ENCODE assay signal across 16 mouse cellular contexts in the genomic region with DNA sequence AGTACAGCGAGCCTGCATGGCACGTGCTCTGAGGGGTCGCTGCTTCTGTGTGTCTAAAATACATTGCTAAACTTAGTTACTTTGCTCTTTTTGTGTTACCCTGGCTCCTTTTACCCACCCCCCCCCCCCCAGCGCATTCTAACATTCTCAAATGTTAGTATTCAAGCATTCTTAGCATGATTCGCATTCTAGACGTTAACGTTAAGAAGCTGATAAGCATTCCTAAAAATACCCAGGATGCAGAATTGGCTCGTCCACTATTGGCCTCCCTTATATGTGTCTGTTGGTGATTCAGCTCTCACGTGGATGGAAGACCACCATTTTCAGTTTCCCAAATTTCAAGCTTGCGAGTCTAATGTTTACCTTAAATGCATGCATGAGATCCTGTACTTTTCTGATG. TPM values are rescaled to one million over a fixed set of nuclear protein-coding genes. Genes with fewer than 3 reads are reported as not detected.
DNase-seq lines count a peak whose midpoint lies in the region; ATAC-seq and TF ChIP-seq lines count a peak whose summit lies in the region.
"Had no signal": no experiment of that assay in that cellular context is flagged by ENCODE, and none has a peak within 500 bp of the region (broad histone marks: within the 10 kb centered on the region; RNA-seq: fewer than 3 reads in every experiment).

No protein-coding gene starts in this region.

- intact Hi-C loops in heart, adult 2 months (cut with DNase I) = no loop called here

- H3K9me3 ChIP-seq in heart, embryonic 12.5 days (replicated peaks) = no peaks in the 10 kb centered on the region
- H3K9me3 ChIP-seq in kidney, embryonic 15.5 days (replicated peaks) = no peaks in the 10 kb centered on the region
- no peaks in the 10 kb centered on the region for H3K9me3 ChIP-seq in embryonic facial prominence, embryonic 11.5 days (replicated peaks; ENCODE audit: control insufficient read depth, low read length)
- H3K9me3 ChIP-seq in stomach, embryonic 15.5 days = no peaks in the 10 kb centered on the region
- H3K9me3 ChIP-seq: forebrain, embryonic 13.5 days had no signal

- no peak for TF ChIP-seq CTCF in heart, adult 2 months (IDR thresholded peaks at IDR 0.05)

- WGBS in heart, embryonic 12.5 days = 27% methylated on average over 10 of the region's 10 CpGs
- WGBS in heart, adult 2 months = 44% methylated on average over 10 of the region's 10 CpGs
- WGBS in kidney, embryonic 15.5 days = 78% methylated on average over 10 of the region's 10 CpGs
- 76% methylated on average over 10 of the region's 10 CpGs for WGBS in embryonic facial prominence, embryonic 11.5 days
- 52% methylated on average over 10 of the region's 10 CpGs for WGBS in stomach, embryonic 15.5 days

- TF ChIP-seq EP300 in heart, adult 2 months (IDR thresholded peaks at IDR 0.05; ENCODE audit: insufficient read depth, low read depth, low read length) = no peak

- peaks cover 77% of the 10 kb centered on the region for H3K4me1 ChIP-seq in heart, embryonic 12.5 days (replicated peaks)
- peaks cover 26% of the 10 kb centered on the region for H3K4me1 ChIP-seq in heart, adult 2 months (ENCODE audit: control insufficient read depth, insufficient read depth, low read length)
- H3K4me1 ChIP-seq in kidney, embryonic 15.5 days = peaks cover 44% of the 10 kb centered on the region
- no peaks in the 10 kb centered on the region; the same call in 1 of the 2 replicates for H3K4me1 ChIP-seq in embryonic facial prominence, embryonic 11.5 days (ENCODE audit: control insufficient read depth, insufficient read depth, low read length)
- H3K4me1 ChIP-seq in stomach, embryonic 15.5 days = 0 out of 2 replicates have a peak, but pooled peaks cover 19% of the 10 kb centered on the region

- H3K36me3 ChIP-seq in heart, embryonic 12.5 days = peaks cover 42% of the 10 kb centered on the region
- H3K36me3 ChIP-seq in heart, adult 2 months (ENCODE audit: control insufficient read depth, insufficient read depth, low read length) = peaks cover 6% of the 10 kb centered on the region
- H3K36me3 ChIP-seq in kidney, embryonic 15.5 days = no peaks in the 10 kb centered on the region
- H3K36me3 ChIP-seq in embryonic facial prominence, embryonic 11.5 days (replicated peaks; ENCODE audit: control insufficient read depth, insufficient read depth, low read depth, low read length) = no peaks in the 10 kb centered on the region
- H3K36me3 ChIP-seq in stomach, embryonic 15.5 days = no peaks in the 10 kb centered on the region

- TF ChIP-seq POLR2A in heart, adult 2 months (IDR thresholded peaks at IDR 0.05; ENCODE audit: insufficient read depth, low read depth, low read length) = no peak

- H3K4me3 ChIP-seq in heart, embryonic 12.5 days = no peak overlapping the region
- H3K4me3 ChIP-seq in heart, adult 2 months = no peak overlapping the region
- no peak overlapping the region for H3K4me3 ChIP-seq in kidney, embryonic 15.5 days (replicated peaks)
- no peak overlapping the region for H3K4me3 ChIP-seq in embryonic facial prominence, embryonic 11.5 days (ENCODE audit: low read depth, low read length)
- no peak overlapping the region for H3K4me3 ChIP-seq in stomach, embryonic 15.5 days (replicated peaks)
- H3K4me3 ChIP-seq: forebrain, embryonic 13.5 days had no signal

- H3K27me3 ChIP-seq in heart, embryonic 12.5 days (replicated peaks) = no peaks in the 10 kb centered on the region
- no peaks in the 10 kb centered on the region for H3K27me3 ChIP-seq in heart, adult 2 months (ENCODE audit: control insufficient read depth, insufficient read depth, low read length)
- no peaks in the 10 kb centered on the region for H3K27me3 ChIP-seq in kidney, embryonic 15.5 days
- no peaks in the 10 kb centered on the region for H3K27me3 ChIP-seq in embryonic facial prominence, embryonic 11.5 days (ENCODE audit: control insufficient read depth, insufficient read depth, low read length)
- H3K27me3 ChIP-seq in stomach, embryonic 15.5 days (replicated peaks) = no peaks in the 10 kb centered on the region
- H3K27me3 ChIP-seq: forebrain, embryonic 13.5 days; Patski had no signal

- no peak for DNase-seq in heart, adult 2 months
- no peak for DNase-seq in kidney, postnatal 36 days
- no peak for DNase-seq in embryonic facial prominence, embryonic 11.5 days (ENCODE audit: low spot score)
- DNase-seq in right cerebral cortex, postnatal 4 days = no peak
- DNase-seq: cerebellum, postnatal 14 days; lung, postnatal 36 days; thymus, postnatal 25 days had no signal

- H3K4me2 ChIP-seq in heart, embryonic 12.5 days = peak overlapping the region; percentile 28
- H3K4me2 ChIP-seq in kidney, embryonic 15.5 days = no peak overlapping the region
- no peak overlapping the region for H3K4me2 ChIP-seq in embryonic facial prominence, embryonic 11.5 days (ENCODE audit: low read depth, low read length)
- no peak overlapping the region for H3K4me2 ChIP-seq in stomach, embryonic 15.5 days
- H3K4me2 ChIP-seq: forebrain, embryonic 13.5 days; midbrain, embryonic 11.5 days had no signal

- peaks cover 2% of the 10 kb centered on the region for H3K79me2 ChIP-seq in heart, adult 2 months (replicated peaks; ENCODE audit: control insufficient read depth, insufficient read depth, low read length)

- no peak; the same call in 1 of the 2 replicates for ATAC-seq in heart, embryonic 12.5 days (ENCODE audit: insufficient number of reproducible peaks, low FRiP score)
- no peak for ATAC-seq in kidney, embryonic 15.5 days (replicated peaks; ENCODE audit: low FRiP score)
- ATAC-seq in embryonic facial prominence, embryonic 11.5 days (replicated peaks; ENCODE audit: insufficient number of reproducible peaks, low FRiP score, low TSS enrichment, low read depth) = no peak
- no peak for ATAC-seq in stomach, embryonic 15.5 days (ENCODE audit: insufficient read depth, low FRiP score, low read depth)
- ATAC-seq: forebrain, embryonic 13.5 days; hindbrain, embryonic 16.5 days; Patski had no signal

- no peak overlapping the region for H3K9ac ChIP-seq in heart, embryonic 12.5 days
- no peak overlapping the region for H3K9ac ChIP-seq in heart, adult 2 months (ENCODE audit: low read depth, low read length)
- no peak overlapping the region for H3K9ac ChIP-seq in kidney, embryonic 15.5 days
- no peak overlapping the region for H3K9ac ChIP-seq in embryonic facial prominence, embryonic 11.5 days (replicated peaks; ENCODE audit: low read length)
- H3K9ac ChIP-seq in stomach, embryonic 15.5 days = no peak overlapping the region
- H3K9ac ChIP-seq: forebrain, embryonic 13.5 days had no signal

- H3K27ac ChIP-seq in heart, embryonic 12.5 days (ENCODE audit: poor library complexity, severe bottlenecking) = peak overlapping the region; percentile 94
- no peak overlapping the region for H3K27ac ChIP-seq in heart, adult 2 months
- peak overlapping the region; percentile 62 for H3K27ac ChIP-seq in kidney, embryonic 15.5 days
- 0 out of 2 replicates have a peak overlapping the region, but pooled peaks have one; percentile 35 for H3K27ac ChIP-seq in embryonic facial prominence, embryonic 11.5 days (replicated peaks; ENCODE audit: low read depth, low read length)
- H3K27ac ChIP-seq in stomach, embryonic 15.5 days = peak overlapping the region; percentile 64
- H3K27ac ChIP-seq: forebrain, embryonic 13.5 days had no signal

RNA-seq across cellular contexts. Expression of a gene that starts 59.9 kb away (rescaled TPM):
- polyA plus RNA-seq in heart, embryonic 12.5 days (2016; fragmentation: Nextera tagmentation; extraction: Ambion mirVana) = 2.1 and 2.7 TPM in 2 replicates
- not detected for total RNA-seq in heart, adult 2 months (2021)
- polyA plus RNA-seq in heart, adult 2 months (2012; rRNA removed) = not detected in 2 replicates
- polyA plus RNA-seq in kidney, embryonic 15.5 days (2015; fragmentation: Nextera tagmentation; extraction: Ambion mirVana) = 0.61 and 1.5 TPM in 2 replicates
- 0.43 and 0.74 TPM in 2 replicates for polyA plus RNA-seq in embryonic facial prominence, embryonic 11.5 days (2014; fragmentation: Nextera tagmentation; extraction: Ambion mirVana)
- 0.86 and 0.88 TPM in 2 replicates for polyA plus RNA-seq in stomach, embryonic 15.5 days (2015; fragmentation: Nextera tagmentation; extraction: Ambion mirVana)
- polyA plus RNA-seq: liver, adult 2 months; small intestine, adult 2 months had no signal
